Mouse (Mus musculus) liver, embryonic 14.5 days (tissue): ENCODE measurements around the gene Olfr1093.

Experiments
- CTCF ChIP-seq: IDR thresholded peaks from 2 replicates; pipeline ENCODE4 v1.5.1; 2016; ENCODE audit warnings: antibody characterized with exemption, low read depth, control low read depth
- EP300 ChIP-seq: IDR thresholded peaks from 2 replicates; pipeline ENCODE4 v1.6.1; 2016; ENCODE audit warnings: antibody characterized with exemption, low read depth

- no peak for TF ChIP-seq CTCF
- TF ChIP-seq EP300 = no peak
Measured at GRCm38 (mm10) chr2:86761050-86761449, 21.2 kb upstream of the Olfr1093 start.
